Mouse (Mus musculus) kidney, embryonic 16.5 days (tissue): ENCODE measurements at regions not wholly inside any gene's neighbourhood (a gene's known extent, or its start where the extent isn't known, plus 50 kb on each side); places are given as distances from the start of the nearest gene placed in this dataset.
A peak's percentile ranks its signal among the peaks of the same experiment; 100 is the strongest.
"Not testable (repeated sequence)": the region's sequence is repeated elsewhere in the genome, so short reads cannot be mapped to it uniquely, and the experiment has no call there.

Experiments used
- ATAC-seq: fragments of 200-750 bp; cut with Nextera tagmentation; 2 replicates; pipeline ENCODE4 v1.8.0; 2017; ENCODE audit warnings: moderate TSS enrichment; ENCODE audit not compliant: low FRiP score, low TSS enrichment
- H3K27ac ChIP-seq: fragments of 300-500 bp; sonication (generic); 2 replicates; pipeline ENCODE4 v1.5.1; 2014; ENCODE audit warnings: low read length
- H3K27me3 ChIP-seq: fragments of 300-500 bp; sonication (generic); 2 replicates; pipeline ENCODE4 v1.6.1; 2014; ENCODE audit warnings: low read length, control low read depth, mixed read lengths; ENCODE audit not compliant: insufficient read depth
- H3K36me3 ChIP-seq: fragments of 300-500 bp; sonication (generic); 2 replicates; pipeline ENCODE4 v1.6.1; 2014; ENCODE audit warnings: low read length, control low read depth, mixed read lengths; ENCODE audit not compliant: insufficient read depth
- H3K4me1 ChIP-seq: fragments of 300-500 bp; sonication (generic); 2 replicates; pipeline ENCODE4 v1.6.1; 2014; ENCODE audit warnings: low read length, control low read depth, mixed read lengths; ENCODE audit not compliant: insufficient read depth
- H3K4me2 ChIP-seq: fragments of 300-500 bp; sonication (generic); replicated peaks from 2 replicates; pipeline ENCODE4 v1.6.1; 2014; ENCODE audit warnings: low read depth, low read length
- H3K4me3 ChIP-seq: fragments of 300-500 bp; sonication (generic); 2 replicates; pipeline ENCODE4 v1.5.1; 2014; ENCODE audit warnings: mild to moderate bottlenecking, low read length
- H3K9ac ChIP-seq: fragments of 300-500 bp; sonication (generic); replicated peaks from 2 replicates; pipeline ENCODE4 v1.6.1; 2014; ENCODE audit warnings: low read length
- H3K9me3 ChIP-seq: fragments of 300-500 bp; sonication (generic); 2 replicates; pipeline ENCODE4 v1.6.1; 2016; ENCODE audit warnings: low read length, control low read depth
- WGBS: fragments of 180-500 bp; shearing (Covaris S2); extraction: QIAGEN DNeasy Blood & Tissue Kit; methylation state at CpG from one replicate; pipeline ENCODE4 v1.1.7; 2014; 5-methylcytosine and 5-hydroxymethylcytosine counted together

DNA sequence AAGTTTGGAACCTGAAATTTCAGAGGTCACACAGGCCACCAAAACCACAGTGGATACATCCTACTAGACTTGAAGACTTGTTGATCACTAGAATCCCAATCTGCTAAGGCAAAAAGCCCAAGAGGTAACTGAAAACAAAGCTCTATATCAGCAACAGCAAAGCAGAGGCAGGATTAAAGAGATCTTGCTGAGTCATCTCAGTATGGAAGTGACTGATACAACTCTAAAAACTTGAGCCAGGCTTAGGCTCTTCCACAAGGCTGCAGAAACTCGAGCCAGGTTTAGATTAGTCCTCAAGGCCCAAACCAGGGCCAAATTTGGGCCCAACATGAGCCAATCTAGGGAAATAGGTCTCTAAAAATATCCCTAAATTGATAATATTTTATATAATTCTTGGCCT, 56.2 kb downstream of the Speer3 start:
- no peaks in the 10 kb centered on the region for H3K36me3 ChIP-seq
- no peak overlapping the region for H3K9ac ChIP-seq
- WGBS, result 74% methylated on average over 1 of the region's 1 CpGs
- H3K27me3 ChIP-seq, result no peaks in the 10 kb centered on the region
- no peak overlapping the region for H3K27ac ChIP-seq
- no peaks in the 10 kb centered on the region for H3K9me3 ChIP-seq
- no peak for ATAC-seq
- no peak overlapping the region for H3K4me2 ChIP-seq
- no peak overlapping the region for H3K4me3 ChIP-seq
- no peaks in the 10 kb centered on the region for H3K4me1 ChIP-seq

GRCm38 (mm10) chr5:13880236-13880635, 88.8 kb downstream of the Speer3 start:
- WGBS, result 91% methylated on average over 5 of the region's 6 CpGs
- H3K4me2 ChIP-seq, ATAC-seq, H3K27ac ChIP-seq, H3K9me3 ChIP-seq, H3K36me3 ChIP-seq, H3K9ac ChIP-seq, H3K27me3 ChIP-seq, H3K4me3 ChIP-seq, H3K4me1 ChIP-seq: not testable (repeated sequence)

GRCm38 (mm10) chr5:13888415-13888814, 97.0 kb downstream of the Speer3 start:
- Histone ChIP-seq H3K4me1 (no peaks in the 10 kb centered on the region), H3K9me3 (0 out of 2 replicates have a peak, but pooled peaks cover 3% of the 10 kb centered on the region), H3K4me2 (no peak overlapping the region), H3K27me3 (no peaks in the 10 kb centered on the region), H3K27ac (no peak overlapping the region), H3K36me3 (no peaks in the 10 kb centered on the region), H3K9ac (no peak overlapping the region), H3K4me3 (no peak overlapping the region)
- ATAC-seq, result no peak

DNA sequence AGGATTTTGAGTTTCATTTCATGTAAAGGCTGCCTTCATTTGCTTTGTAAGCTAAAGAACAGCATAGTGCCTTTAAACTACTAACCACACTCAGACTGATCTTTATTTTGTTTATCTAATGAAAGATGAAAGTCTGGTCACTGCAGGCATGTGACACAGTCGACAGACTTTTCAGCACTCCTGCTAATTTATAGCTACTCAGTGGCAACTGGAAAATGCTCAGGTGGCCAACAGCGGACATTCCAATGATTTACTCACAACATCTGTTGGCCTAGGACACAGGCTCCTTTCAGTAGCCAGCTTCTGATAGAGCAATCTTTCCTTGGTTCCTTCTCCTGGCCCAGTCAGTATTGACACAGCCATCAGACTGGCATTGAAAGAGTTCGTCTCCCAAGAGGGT, 116.8 kb upstream of the Sema3e start:
- H3K4me2 ChIP-seq, result no peak overlapping the region
- no peaks in the 10 kb centered on the region for H3K36me3 ChIP-seq
- WGBS, result 14% methylated on average over 3 of the region's 3 CpGs
- H3K4me1 ChIP-seq, result no peaks in the 10 kb centered on the region
- no peak overlapping the region for H3K4me3 ChIP-seq
- H3K27me3 ChIP-seq, result no peaks in the 10 kb centered on the region
- no peak overlapping the region for H3K9ac ChIP-seq
- H3K9me3 ChIP-seq, result no peaks in the 10 kb centered on the region
- ATAC-seq, result peak; percentile 42; the same call in 1 of the 2 replicates
- no peak overlapping the region for H3K27ac ChIP-seq

DNA sequence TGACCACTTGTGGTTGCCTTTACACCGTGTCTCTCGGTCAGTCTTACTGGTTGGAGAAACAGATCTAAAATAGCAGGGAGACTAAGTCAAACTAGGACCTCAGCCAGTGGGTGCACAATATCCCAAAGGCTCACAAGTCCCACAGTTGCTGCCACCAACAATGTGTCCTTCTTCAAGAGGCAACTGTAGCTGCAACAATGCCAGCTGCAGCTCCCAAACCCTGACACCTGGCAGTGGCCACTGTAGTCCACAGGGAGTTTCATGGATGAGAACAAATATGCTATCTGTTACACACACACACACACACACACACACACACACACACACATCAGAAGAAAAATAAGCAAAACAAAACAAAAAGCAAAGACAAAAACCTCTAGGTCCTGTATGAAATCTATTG, 107.7 kb upstream of the Sema3e start:
- Histone ChIP-seq H3K9me3 (no peaks in the 10 kb centered on the region), H3K4me1 (no peaks in the 10 kb centered on the region), H3K27ac (no peak overlapping the region), H3K9ac (no peak overlapping the region), H3K4me2 (no peak overlapping the region), H3K36me3 (no peaks in the 10 kb centered on the region), H3K27me3 (no peaks in the 10 kb centered on the region), H3K4me3 (no peak overlapping the region)
- 100% methylated on average over 2 of the region's 2 CpGs for WGBS
- ATAC-seq, result no peak

DNA sequence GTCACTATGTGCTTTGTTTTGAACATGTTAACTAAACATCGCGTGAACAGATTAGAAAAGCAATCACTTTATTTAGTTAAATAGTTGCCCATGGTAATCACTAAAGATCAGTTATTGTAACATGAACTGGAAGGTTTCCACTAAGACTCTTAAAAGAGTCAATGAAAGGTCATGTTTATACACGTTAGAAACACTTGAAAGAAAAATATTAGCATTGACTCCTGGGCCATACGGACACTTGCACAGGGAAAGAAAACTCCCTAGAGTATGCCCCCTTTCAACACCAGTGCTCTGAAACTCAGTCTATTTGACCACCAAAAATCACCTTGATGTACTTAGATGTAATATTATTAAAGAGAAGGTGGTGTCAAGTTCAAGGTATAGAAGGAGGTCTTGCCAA, 102.8 kb upstream of the Sema3e start:
- Histone ChIP-seq H3K9me3 (no peaks in the 10 kb centered on the region), H3K36me3 (no peaks in the 10 kb centered on the region), H3K27ac (no peak overlapping the region), H3K4me2 (no peak overlapping the region), H3K4me1 (no peaks in the 10 kb centered on the region), H3K27me3 (no peaks in the 10 kb centered on the region), H3K4me3 (no peak overlapping the region), H3K9ac (no peak overlapping the region)
- 29% methylated on average over 4 of the region's 4 CpGs for WGBS
- ATAC-seq, result no peak

GRCm38 (mm10) chr5:13931011-13931410, 94.1 kb upstream of the Sema3e start:
- H3K9ac ChIP-seq, result no peak overlapping the region
- H3K4me1 ChIP-seq, result no peaks in the 10 kb centered on the region
- H3K9me3 ChIP-seq, result no peaks in the 10 kb centered on the region
- WGBS, result 55% methylated on average over 2 of the region's 2 CpGs
- H3K4me2 ChIP-seq, result no peak overlapping the region
- H3K27ac ChIP-seq, result no peak overlapping the region
- no peak for ATAC-seq
- H3K4me3 ChIP-seq, result no peak overlapping the region
- H3K27me3 ChIP-seq, result no peaks in the 10 kb centered on the region
- H3K36me3 ChIP-seq, result no peaks in the 10 kb centered on the region

- Histone ChIP-seq H3K4me2 (no peak overlapping the region), H3K4me3 (no peak overlapping the region), H3K9ac (no peak overlapping the region), H3K36me3 (no peaks in the 10 kb centered on the region), H3K4me1 (no peaks in the 10 kb centered on the region), H3K27me3 (no peaks in the 10 kb centered on the region), H3K9me3 (no peaks in the 10 kb centered on the region), H3K27ac (no peak overlapping the region)
- ATAC-seq, result no peak
These were observed 73.7 kb upstream of the Sema3e start for GRCm38 (mm10) chr5:13951346-13951745.

GRCm38 (mm10) chr5:13955616-13956015, 69.5 kb upstream of the Sema3e start:
- H3K36me3 ChIP-seq, result no peaks in the 10 kb centered on the region
- no peak for ATAC-seq
- H3K4me2 ChIP-seq, result no peak overlapping the region
- H3K4me1 ChIP-seq, result no peaks in the 10 kb centered on the region
- no peaks in the 10 kb centered on the region for H3K27me3 ChIP-seq
- no peak overlapping the region for H3K27ac ChIP-seq
- H3K9me3 ChIP-seq, result no peaks in the 10 kb centered on the region
- 81% methylated on average over 1 of the region's 1 CpGs for WGBS
- no peak overlapping the region for H3K9ac ChIP-seq
- H3K4me3 ChIP-seq, result no peak overlapping the region

- Histone ChIP-seq H3K27me3 (no peaks in the 10 kb centered on the region), H3K4me3 (no peak overlapping the region), H3K9me3 (no peaks in the 10 kb centered on the region), H3K4me2 (no peak overlapping the region), H3K27ac (no peak overlapping the region), H3K9ac (no peak overlapping the region), H3K4me1 (no peaks in the 10 kb centered on the region), H3K36me3 (no peaks in the 10 kb centered on the region)
- WGBS, result 58% methylated on average over 4 of the region's 4 CpGs
- ATAC-seq, result no peak; the same call in 1 of the 2 replicates
These were observed 65.5 kb upstream of the Sema3e start for GRCm38 (mm10) chr5:13959575-13959974.

- no peaks in the 10 kb centered on the region for H3K27me3 ChIP-seq
- ATAC-seq, result no peak
- H3K36me3 ChIP-seq, result no peaks in the 10 kb centered on the region
- H3K27ac ChIP-seq, result no peak overlapping the region
- no peaks in the 10 kb centered on the region for H3K9me3 ChIP-seq
- H3K4me3 ChIP-seq, result no peak overlapping the region
- H3K9ac ChIP-seq, result no peak overlapping the region
- no peak overlapping the region for H3K4me2 ChIP-seq
- no peaks in the 10 kb centered on the region for H3K4me1 ChIP-seq
- 57% methylated on average over 2 of the region's 2 CpGs for WGBS
These were observed 59.2 kb upstream of the Sema3e start for GRCm38 (mm10) chr5:13965901-13966300.
